Mouse (Mus musculus): ENCODE results near the gene B3galt4. TPM values are rescaled to one million over a fixed set of nuclear protein-coding genes. Genes with fewer than 3 reads are reported as not detected.

Gene B3galt4
- polyA plus RNA-seq, 1 experiment from 2014 or later, result 4.0 TPM

DNA sequence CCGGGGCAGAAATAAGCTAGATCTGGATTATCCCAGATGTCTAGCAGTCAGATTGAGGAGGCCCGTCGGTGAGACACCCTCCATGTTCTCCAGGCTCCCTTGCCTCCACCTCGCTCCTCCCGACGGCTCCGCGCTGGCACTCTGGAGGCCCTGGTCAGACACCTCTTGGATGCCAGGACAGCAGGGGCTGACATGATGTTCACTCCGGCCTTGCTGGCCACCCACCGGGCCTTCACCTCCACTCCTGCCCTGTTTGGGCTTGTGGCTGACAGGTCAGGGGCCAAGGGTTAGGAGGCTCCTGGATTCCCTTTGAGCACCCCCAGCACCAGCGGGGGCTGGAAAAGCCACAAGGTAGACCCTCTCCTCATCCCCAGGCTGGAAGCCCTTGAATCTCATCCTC is 19.3 kb downstream of the B3galt4 start:
- no peaks in the 10 kb centered on the region for H3K9me3 ChIP-seq (ENCODE audit: control insufficient read depth, low read length)
- H3K36me3 ChIP-seq (ENCODE audit: control insufficient read depth, insufficient read depth, low read length), result no peaks in the 10 kb centered on the region
- no peak overlapping the region for H3K9ac ChIP-seq (ENCODE audit: low read length)
- DNase-seq (ENCODE audit: low spot score) (no peak), ATAC-seq (replicated peaks; ENCODE audit: low FRiP score) (no peak)
- no peak overlapping the region for H3K4me2 ChIP-seq (ENCODE audit: low read depth, low read length, severe bottlenecking)
- H3K27me3 ChIP-seq (ENCODE audit: control insufficient read depth, insufficient read depth, low read length), result no peaks in the 10 kb centered on the region
- 92% methylated on average over 11 of the region's 11 CpGs for WGBS
- no peak overlapping the region for H3K27ac ChIP-seq (ENCODE audit: low read depth, low read length)
- no peak overlapping the region for H3K4me3 ChIP-seq (ENCODE audit: low read depth, low read length)
- H3K4me1 ChIP-seq (replicated peaks; ENCODE audit: control insufficient read depth, insufficient read depth, low read length), result peaks cover 13% of the 10 kb centered on the region; the same call in 1 of the 2 replicates

- 29% methylated on average over 18 of the region's 18 CpGs for WGBS
- H3K4me2 ChIP-seq (ENCODE audit: low read depth, low read length, severe bottlenecking), result peak overlapping the region; percentile 100
- peak overlapping the region; percentile 83 for H3K4me3 ChIP-seq (ENCODE audit: low read depth, low read length)
- H3K36me3 ChIP-seq (ENCODE audit: control insufficient read depth, insufficient read depth, low read length), result no peaks in the 10 kb centered on the region
- DNase-seq (ENCODE audit: low spot score) (no peak), ATAC-seq (replicated peaks; ENCODE audit: low FRiP score) (no peak)
- no peaks in the 10 kb centered on the region for H3K9me3 ChIP-seq (ENCODE audit: control insufficient read depth, low read length)
- H3K27ac ChIP-seq (ENCODE audit: low read depth, low read length), result no peak overlapping the region
- peak overlapping the region; percentile 84; the same call in 1 of the 2 replicates for H3K9ac ChIP-seq (ENCODE audit: low read length)
- H3K27me3 ChIP-seq (ENCODE audit: control insufficient read depth, insufficient read depth, low read length), result no peaks in the 10 kb centered on the region
- H3K4me1 ChIP-seq (replicated peaks; ENCODE audit: control insufficient read depth, insufficient read depth, low read length), result peaks cover 13% of the 10 kb centered on the region; the same call in 1 of the 2 replicates
Observed at GRCm38 (mm10) chr17:33931159-33931866, 20.0 kb downstream of the B3galt4 start.

DNA sequence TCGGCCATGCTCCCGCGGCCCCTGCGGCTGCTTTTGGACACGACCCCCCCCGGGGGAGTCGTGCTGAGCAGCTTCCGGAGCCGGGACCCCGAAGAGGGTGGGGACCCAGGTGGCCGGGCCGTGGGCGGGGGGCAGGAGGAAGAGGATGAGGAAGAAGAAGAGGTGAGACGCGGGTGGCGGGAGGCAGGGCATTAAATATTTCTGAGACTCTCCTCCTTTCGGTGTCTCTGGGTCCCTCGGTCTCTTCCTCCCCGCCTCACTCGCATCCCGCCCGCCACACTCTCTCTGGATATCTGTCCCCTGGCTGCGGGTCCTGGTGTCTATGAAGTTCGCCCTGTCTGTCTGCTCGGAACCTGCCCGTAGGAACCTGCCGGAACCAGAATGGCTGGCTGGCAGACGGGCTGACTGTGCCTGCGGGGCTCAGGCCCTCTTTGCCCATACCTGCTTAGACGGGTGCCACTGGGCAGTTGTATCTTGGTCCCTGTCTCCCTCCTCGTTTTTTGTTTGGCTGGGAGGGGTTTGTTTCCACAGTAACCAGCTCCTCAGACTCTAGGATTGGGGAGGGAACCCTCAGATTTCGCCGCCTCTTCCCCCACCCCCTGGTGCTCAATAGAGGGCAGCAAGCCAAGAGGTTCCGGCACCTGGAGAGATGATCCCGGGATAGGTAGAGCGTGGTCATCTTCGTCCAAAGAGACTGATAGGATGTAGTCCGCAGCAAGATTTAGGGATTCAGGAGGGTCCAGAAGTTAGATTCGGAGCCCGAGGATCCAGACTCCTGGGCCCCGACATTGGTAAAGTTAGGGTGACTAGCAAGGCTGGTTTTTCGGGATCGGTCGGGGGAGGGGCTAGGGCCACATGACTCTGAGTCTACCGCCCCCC is 20.8 kb downstream of the B3galt4 start:
- Histone ChIP-seq H3K27me3 (ENCODE audit: control insufficient read depth, insufficient read depth, low read length) (no peaks in the 10 kb centered on the region), H3K9ac (ENCODE audit: low read length) (peak overlapping the region; percentile 84), H3K36me3 (ENCODE audit: control insufficient read depth, insufficient read depth, low read length) (no peaks in the 10 kb centered on the region), H3K4me2 (ENCODE audit: low read depth, low read length, severe bottlenecking) (peak overlapping the region; percentile 100), H3K4me1 (replicated peaks; ENCODE audit: control insufficient read depth, insufficient read depth, low read length) (peaks cover 13% of the 10 kb centered on the region; the same call in 1 of the 2 replicates), H3K4me3 (ENCODE audit: low read depth, low read length) (peak overlapping the region; percentile 83), H3K9me3 (ENCODE audit: control insufficient read depth, low read length) (no peaks in the 10 kb centered on the region), H3K27ac (ENCODE audit: low read depth, low read length) (peak overlapping the region; percentile 94)
- ATAC-seq (replicated peaks; ENCODE audit: low FRiP score), result peak; percentile 28; the same call in 1 of the 2 replicates
- DNase-seq (ENCODE audit: low spot score), result no peak
- WGBS, result under 1% methylated on average over 42 of the region's 45 CpGs

DNA sequence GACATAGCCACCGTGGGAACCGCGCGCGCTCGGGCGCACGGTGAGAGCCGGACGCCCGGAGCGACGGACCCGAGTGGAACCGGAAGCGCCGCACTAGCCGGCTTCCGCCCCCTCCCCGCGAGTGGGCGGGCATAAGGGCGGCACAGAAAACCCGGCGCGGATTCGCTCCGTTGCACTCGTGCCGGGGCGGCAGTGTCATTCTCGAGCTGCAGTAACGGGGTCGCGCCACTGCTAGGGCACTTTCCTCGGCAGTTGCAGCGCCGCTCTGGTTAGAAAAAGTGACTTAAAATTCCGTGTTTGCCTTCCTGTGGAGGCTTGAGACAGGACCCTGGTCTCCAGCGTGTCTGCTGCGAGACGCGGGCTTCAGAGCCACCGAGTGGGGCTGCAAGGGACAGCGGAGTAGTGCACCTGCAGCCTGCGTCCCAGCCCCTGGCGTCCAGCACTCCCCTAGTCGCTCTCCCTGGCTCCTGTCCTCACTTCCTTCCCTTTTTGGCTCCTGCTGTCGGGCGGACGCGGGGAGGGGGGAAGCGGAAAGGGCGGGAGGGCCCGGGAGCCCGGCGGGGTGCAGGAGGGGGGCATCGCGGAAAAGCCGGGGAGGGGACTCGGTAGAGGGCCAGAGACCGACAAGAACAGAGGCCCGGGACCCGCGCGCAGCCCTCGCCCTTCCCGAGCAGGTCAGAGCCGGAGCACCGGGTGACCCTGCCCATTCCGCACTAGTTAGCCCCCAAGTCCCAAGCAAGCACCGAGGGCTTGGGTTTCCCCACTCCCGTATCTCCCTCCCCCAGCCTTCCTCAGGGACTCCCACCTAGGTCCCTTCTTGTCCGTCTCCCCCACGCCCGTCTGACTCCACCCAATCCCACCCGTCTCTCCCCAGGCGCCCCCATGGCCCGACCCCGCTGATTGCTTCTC is 21.7 kb downstream of the B3galt4 start, which contains the start of gene Rgl2:
Gene Rgl2 (plus strand): TSS at position 173 of the 909 bp plus-strand sequence.
- no peaks in the 10 kb centered on the region for H3K36me3 ChIP-seq (ENCODE audit: control insufficient read depth, insufficient read depth, low read length)
- under 1% methylated on average over 63 of the region's 80 CpGs for WGBS
- peak within 1 kb of the TSS; percentile 94 for H3K27ac ChIP-seq (ENCODE audit: low read depth, low read length)
- H3K9ac ChIP-seq (ENCODE audit: low read length), result peak within 1 kb of the TSS; percentile 84
- DNase-seq (ENCODE audit: low spot score), result peak; percentile 98
- H3K27me3 ChIP-seq (ENCODE audit: control insufficient read depth, insufficient read depth, low read length), result no peaks in the 10 kb centered on the region
- peak within 1 kb of the TSS; percentile 83 for H3K4me3 ChIP-seq (ENCODE audit: low read depth, low read length)
- peak within 1 kb of the TSS; percentile 100 for H3K4me2 ChIP-seq (ENCODE audit: low read depth, low read length, severe bottlenecking)
- ATAC-seq (replicated peaks; ENCODE audit: low FRiP score), result peak; percentile 83
- H3K4me1 ChIP-seq (replicated peaks; ENCODE audit: control insufficient read depth, insufficient read depth, low read length), result peaks cover 13% of the 10 kb centered on the region; the same call in 1 of the 2 replicates
- H3K9me3 ChIP-seq (ENCODE audit: control insufficient read depth, low read length), result no peaks in the 10 kb centered on the region

DNA sequence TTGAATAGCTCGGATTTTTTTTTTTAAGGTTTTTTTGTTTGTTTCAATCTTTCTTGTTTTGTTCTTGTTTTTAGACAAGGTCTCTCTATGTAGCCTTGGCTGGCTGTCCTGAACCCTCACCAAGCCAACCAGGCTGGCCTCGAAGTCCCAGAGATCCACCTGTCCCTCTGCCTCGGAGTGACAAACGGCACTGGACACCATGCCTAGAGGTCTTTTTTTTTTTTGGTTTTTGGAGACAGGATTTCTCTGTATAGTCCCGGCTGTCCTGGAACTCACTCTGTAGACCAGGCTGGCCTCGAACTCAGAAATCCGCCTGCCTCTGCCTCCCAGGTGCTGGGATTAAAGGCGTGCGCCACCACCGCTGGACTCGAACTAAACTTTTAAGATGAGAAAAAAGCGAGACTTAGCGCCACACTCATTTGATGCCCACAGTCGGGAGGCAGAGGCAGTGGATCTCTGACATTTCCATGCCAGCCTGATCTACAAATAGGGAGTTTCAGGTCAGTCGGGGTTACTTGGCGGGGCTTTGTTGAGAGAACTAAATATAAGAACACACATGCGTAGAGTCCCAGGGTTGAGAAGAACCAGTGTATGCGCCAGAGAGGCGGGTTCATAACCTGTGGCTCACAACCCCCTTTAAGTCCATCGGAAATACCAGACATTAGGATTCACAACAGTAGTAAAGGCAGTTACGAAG is 22.9 kb downstream of the B3galt4 start:
- Histone ChIP-seq H3K36me3 (ENCODE audit: control insufficient read depth, insufficient read depth, low read length) (no peaks in the 10 kb centered on the region), H3K4me3 (ENCODE audit: low read depth, low read length) (peak overlapping the region; percentile 83), H3K4me2 (ENCODE audit: low read depth, low read length, severe bottlenecking) (peak overlapping the region; percentile 100), H3K9ac (ENCODE audit: low read length) (peak overlapping the region; percentile 84), H3K4me1 (replicated peaks; ENCODE audit: control insufficient read depth, insufficient read depth, low read length) (peaks cover 13% of the 10 kb centered on the region; the same call in 1 of the 2 replicates), H3K9me3 (ENCODE audit: control insufficient read depth, low read length) (no peaks in the 10 kb centered on the region), H3K27ac (ENCODE audit: low read depth, low read length) (no peak overlapping the region), H3K27me3 (ENCODE audit: control insufficient read depth, insufficient read depth, low read length) (no peaks in the 10 kb centered on the region)
- WGBS, result 66% methylated on average over 21 of the region's 21 CpGs
- DNase-seq (ENCODE audit: low spot score), result no peak
- ATAC-seq (replicated peaks; ENCODE audit: low FRiP score), result no peak

- H3K9ac ChIP-seq (ENCODE audit: low read length), result no peak overlapping the region
Observed at GRCm38 (mm10) chr17:33926207-33926932, 24.9 kb downstream of the B3galt4 start.

GRCm38 (mm10) chr17:33925406-33926116 is 25.7 kb downstream of the B3galt4 start:
- Histone ChIP-seq H3K27ac (ENCODE audit: low read depth, low read length) (no peak overlapping the region), H3K4me1 (replicated peaks; ENCODE audit: control insufficient read depth, insufficient read depth, low read length) (peaks cover 5% of the 10 kb centered on the region; the same call in 1 of the 2 replicates), H3K4me2 (ENCODE audit: low read depth, low read length, severe bottlenecking) (no peak overlapping the region), H3K9me3 (ENCODE audit: control insufficient read depth, low read length) (no peaks in the 10 kb centered on the region), H3K36me3 (ENCODE audit: control insufficient read depth, insufficient read depth, low read length) (no peaks in the 10 kb centered on the region), H3K27me3 (ENCODE audit: control insufficient read depth, insufficient read depth, low read length) (no peaks in the 10 kb centered on the region), H3K4me3 (ENCODE audit: low read depth, low read length) (no peak overlapping the region), H3K9ac (ENCODE audit: low read length) (no peak overlapping the region)
- ATAC-seq (replicated peaks; ENCODE audit: low FRiP score) (no peak), DNase-seq (ENCODE audit: low spot score) (no peak)
- WGBS, result 88% methylated on average over 21 of the region's 21 CpGs

More at GRCm38 (mm10) chr17:33926207-33926932, 24.9 kb downstream of the B3galt4 start:
- ATAC-seq (replicated peaks; ENCODE audit: low FRiP score), result no peak
- no peak overlapping the region for H3K4me3 ChIP-seq (ENCODE audit: low read depth, low read length)
- H3K27ac ChIP-seq (ENCODE audit: low read depth, low read length), result no peak overlapping the region
- no peak for DNase-seq (ENCODE audit: low spot score)
- WGBS, result 76% methylated on average over 17 of the region's 17 CpGs
- no peaks in the 10 kb centered on the region for H3K9me3 ChIP-seq (ENCODE audit: control insufficient read depth, low read length)
- peaks cover 11% of the 10 kb centered on the region; the same call in 1 of the 2 replicates for H3K4me1 ChIP-seq (replicated peaks; ENCODE audit: control insufficient read depth, insufficient read depth, low read length)
- no peak overlapping the region for H3K4me2 ChIP-seq (ENCODE audit: low read depth, low read length, severe bottlenecking)
- H3K36me3 ChIP-seq (ENCODE audit: control insufficient read depth, insufficient read depth, low read length), result no peaks in the 10 kb centered on the region
- H3K27me3 ChIP-seq (ENCODE audit: control insufficient read depth, insufficient read depth, low read length), result no peaks in the 10 kb centered on the region
